Mouse (Mus musculus): Measurements from ENCODE around the gene Lce1c. TPM values are rescaled to one million over a fixed set of nuclear protein-coding genes. Genes with fewer than 3 reads are reported as not detected.
"Not testable (repeated sequence)": the region's sequence is repeated elsewhere in the genome, so short reads cannot be mapped to it uniquely, and the experiment has no call there.

The Lce1c gene
- not detected in 2 replicates for polyA plus RNA-seq (2015; fragmentation: Nextera tagmentation; extraction: Ambion mirVana)

DNA sequence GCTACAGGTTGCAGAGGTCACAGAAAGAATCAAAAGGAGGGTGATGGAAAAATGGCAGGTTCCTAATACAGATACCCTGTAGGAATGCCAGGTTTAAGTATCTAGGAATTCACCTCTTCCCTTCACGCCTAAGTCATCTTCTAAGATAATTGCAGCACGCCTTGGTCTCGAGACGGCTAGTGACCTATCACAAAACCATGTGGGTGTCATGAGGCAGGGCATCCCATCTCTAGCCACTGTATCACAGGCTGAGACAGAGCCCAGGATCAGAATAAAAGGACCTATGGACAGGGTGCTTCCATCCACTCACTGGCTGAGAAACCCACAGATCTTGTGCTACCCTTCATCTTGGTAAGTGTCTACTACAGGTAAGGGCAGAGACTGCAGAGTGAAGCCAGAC, at the start of gene Lce1c:
Gene Lce1c (plus strand): TSS at position 301 of the 400 bp plus-strand sequence.
- Histone ChIP-seq H3K4me3 (ENCODE audit: low read depth, low read length) (no peak within 1 kb of the TSS), H3K4me2 (ENCODE audit: low read depth, low read length) (no peak within 1 kb of the TSS), H3K9ac (ENCODE audit: low read depth, low read length) (no peak within 1 kb of the TSS), H3K9me3 (replicated peaks; ENCODE audit: control insufficient read depth, low read length) (no peaks in the 10 kb centered on the region), H3K36me3 (ENCODE audit: control insufficient read depth, insufficient read depth) (no peaks in the 10 kb centered on the region), H3K27me3 (ENCODE audit: control insufficient read depth, insufficient read depth, low read depth, low read length) (no peaks in the 10 kb centered on the region), H3K4me1 (ENCODE audit: control insufficient read depth, low read depth, low read length) (no peaks in the 10 kb centered on the region), H3K27ac (ENCODE audit: low read length) (no peak within 1 kb of the TSS)
- no peak for ATAC-seq (ENCODE audit: low read depth)
- WGBS (ENCODE audit: insufficient replicate concordance), result 64% methylated on average over 4 of the region's 4 CpGs

DNA sequence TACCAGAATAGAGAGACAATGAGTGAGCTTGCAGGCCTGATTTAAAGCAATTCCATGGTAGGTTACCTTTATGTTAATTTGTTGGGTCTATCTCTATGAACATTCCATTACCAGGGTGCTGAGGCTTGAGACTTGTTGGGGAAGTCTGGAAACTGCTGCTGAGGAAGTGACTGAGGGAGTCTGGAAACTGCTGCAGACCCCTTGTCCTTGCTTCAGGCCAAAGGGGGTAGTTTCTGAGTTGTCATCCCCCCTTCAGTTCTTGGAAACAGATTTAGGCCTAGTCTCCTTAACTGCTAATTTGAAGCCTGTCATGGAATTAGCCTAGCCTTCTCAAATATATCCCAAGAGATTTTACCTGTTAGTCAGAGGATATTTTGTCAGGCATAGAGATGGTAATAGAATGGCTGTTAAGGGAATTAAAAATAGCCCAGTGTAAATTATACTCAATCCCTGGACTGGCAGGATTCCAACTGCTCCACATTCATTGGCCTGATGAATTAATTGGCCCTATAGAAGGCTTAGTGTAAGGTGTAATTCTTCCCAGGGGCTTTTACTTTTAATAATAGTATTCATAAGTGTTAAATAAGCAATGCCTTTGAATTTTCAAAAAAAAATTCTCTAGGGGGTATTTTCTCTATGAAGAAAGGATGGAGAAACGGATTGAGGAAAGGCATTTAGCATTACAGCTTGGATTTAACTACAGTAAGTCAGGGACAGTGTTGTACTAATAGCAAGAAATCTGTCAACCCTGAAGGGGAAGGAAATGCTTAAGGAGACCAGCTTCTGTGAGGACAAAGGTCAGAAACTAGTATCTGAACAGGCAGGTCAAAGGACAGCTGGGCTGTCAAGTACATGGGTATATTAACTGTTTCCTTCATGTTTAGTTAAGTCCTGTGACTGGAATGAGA, 41.0 kb upstream of the Lce1c start:
- H3K27ac ChIP-seq (ENCODE audit: low read length), result no peak overlapping the region

DNA sequence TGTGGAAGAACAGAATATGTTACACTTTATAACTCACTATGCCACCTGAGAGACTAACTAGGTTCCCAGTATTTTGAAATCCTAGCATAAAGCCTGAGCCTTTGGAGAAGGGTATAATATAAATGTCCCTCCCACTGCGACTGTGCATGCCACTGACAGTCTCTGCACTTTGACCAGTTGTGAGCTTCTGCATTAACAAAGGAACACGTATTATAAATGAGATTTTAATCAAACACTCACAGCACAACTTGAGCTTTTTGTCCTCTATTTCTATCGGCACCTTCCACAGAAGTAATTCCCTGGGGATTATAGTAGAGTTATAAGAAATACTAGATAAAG, 40.4 kb upstream of the Lce1c start:
- Histone ChIP-seq H3K4me3 (ENCODE audit: low read depth, low read length) (no peak overlapping the region), H3K4me1 (ENCODE audit: control insufficient read depth, low read depth, low read length) (no peaks in the 10 kb centered on the region), H3K9ac (ENCODE audit: low read depth, low read length) (no peak overlapping the region), H3K4me2 (ENCODE audit: low read depth, low read length) (no peak overlapping the region), H3K27ac (ENCODE audit: low read length) (no peak overlapping the region), H3K9me3 (replicated peaks; ENCODE audit: control insufficient read depth, low read length) (no peaks in the 10 kb centered on the region), H3K36me3 (ENCODE audit: control insufficient read depth, insufficient read depth) (no peaks in the 10 kb centered on the region), H3K27me3 (ENCODE audit: control insufficient read depth, insufficient read depth, low read depth, low read length) (no peaks in the 10 kb centered on the region)
- ATAC-seq (ENCODE audit: low read depth), result no peak
- WGBS (ENCODE audit: insufficient replicate concordance), result 55% methylated on average over 3 of the region's 3 CpGs

More for the DNA sequence above, 41.0 kb upstream of the Lce1c start:
- no peak for ATAC-seq (ENCODE audit: low read depth)
- H3K9me3 ChIP-seq (replicated peaks; ENCODE audit: control insufficient read depth, low read length), result no peaks in the 10 kb centered on the region
- H3K27me3 ChIP-seq (ENCODE audit: control insufficient read depth, insufficient read depth, low read depth, low read length), result no peaks in the 10 kb centered on the region
- no peaks in the 10 kb centered on the region for H3K36me3 ChIP-seq (ENCODE audit: control insufficient read depth, insufficient read depth)
- no peak overlapping the region for H3K9ac ChIP-seq (ENCODE audit: low read depth, low read length)
- H3K4me2 ChIP-seq (ENCODE audit: low read depth, low read length), result no peak overlapping the region
- no peaks in the 10 kb centered on the region for H3K4me1 ChIP-seq (ENCODE audit: control insufficient read depth, low read depth, low read length)
- 35% methylated on average over 1 of the region's 1 CpGs for WGBS (ENCODE audit: insufficient replicate concordance)
- no peak overlapping the region for H3K4me3 ChIP-seq (ENCODE audit: low read depth, low read length)

DNA sequence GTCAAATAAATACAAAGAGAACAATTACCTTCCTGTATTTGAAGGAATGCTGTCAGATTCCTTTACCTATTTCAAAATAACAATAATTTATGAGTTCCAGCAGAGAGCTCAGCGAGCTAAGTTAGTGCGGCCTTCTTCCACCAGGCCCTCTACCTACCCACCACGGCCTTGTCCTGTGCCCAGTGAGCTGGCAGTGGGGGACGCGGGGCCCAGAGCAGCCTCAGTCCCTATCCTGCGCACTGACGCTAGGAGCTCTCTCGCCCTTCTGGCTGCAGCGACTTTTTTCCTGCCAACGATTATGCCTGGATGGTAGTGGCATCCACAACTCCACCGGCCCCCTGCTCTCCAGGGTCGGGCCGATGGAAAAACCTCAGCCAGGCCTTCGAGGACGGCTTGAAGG, 39.2 kb upstream of the Lce1c start:
- Histone ChIP-seq H3K4me2 (ENCODE audit: low read depth, low read length) (no peak overlapping the region), H3K36me3 (ENCODE audit: control insufficient read depth, insufficient read depth) (no peaks in the 10 kb centered on the region), H3K4me3 (ENCODE audit: low read depth, low read length) (no peak overlapping the region), H3K27ac (ENCODE audit: low read length) (no peak overlapping the region), H3K4me1 (ENCODE audit: control insufficient read depth, low read depth, low read length) (no peaks in the 10 kb centered on the region), H3K9me3 (replicated peaks; ENCODE audit: control insufficient read depth, low read length) (no peaks in the 10 kb centered on the region), H3K27me3 (ENCODE audit: control insufficient read depth, insufficient read depth, low read depth, low read length) (no peaks in the 10 kb centered on the region), H3K9ac (ENCODE audit: low read depth, low read length) (no peak overlapping the region)
- ATAC-seq (ENCODE audit: low read depth), result no peak
- 77% methylated on average over 15 of the region's 15 CpGs for WGBS (ENCODE audit: insufficient replicate concordance)

DNA sequence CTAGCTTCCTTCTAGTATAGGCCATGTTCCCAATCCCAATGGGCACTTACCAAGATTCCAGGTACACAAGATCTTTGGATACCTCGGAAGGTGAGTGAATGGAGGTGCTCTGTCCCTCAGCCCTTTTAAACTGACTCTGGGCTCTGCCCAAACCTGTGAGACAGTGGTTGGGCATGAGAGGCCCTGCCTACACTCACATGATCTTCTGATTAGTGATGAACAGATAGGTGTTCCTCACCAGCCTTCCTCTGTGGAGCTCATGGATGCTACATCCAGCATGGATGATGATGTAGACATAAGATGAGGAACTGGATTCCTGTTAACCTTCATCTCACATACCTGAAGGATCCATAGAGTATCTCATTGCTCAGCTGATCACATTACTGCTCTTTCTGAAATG, 30.8 kb upstream of the Lce1c start, which contains the start of gene Lce1a1:
Gene Lce1a1 (minus strand): TSS at position 101 of the 400 bp plus-strand sequence.
- no peak within 1 kb of the TSS for H3K27ac ChIP-seq (ENCODE audit: low read length)
- H3K4me2 ChIP-seq (ENCODE audit: low read depth, low read length), result no peak within 1 kb of the TSS
- H3K4me1 ChIP-seq (ENCODE audit: control insufficient read depth, low read depth, low read length), result no peaks in the 10 kb centered on the region
- H3K9me3 ChIP-seq (replicated peaks; ENCODE audit: control insufficient read depth, low read length), result no peaks in the 10 kb centered on the region
- H3K36me3 ChIP-seq (ENCODE audit: control insufficient read depth, insufficient read depth), result no peaks in the 10 kb centered on the region
- ATAC-seq (ENCODE audit: low read depth), result no peak
- 52% methylated on average over 1 of the region's 1 CpGs for WGBS (ENCODE audit: insufficient replicate concordance)
- H3K9ac ChIP-seq (ENCODE audit: low read depth, low read length), result no peak within 1 kb of the TSS
- H3K4me3 ChIP-seq (ENCODE audit: low read depth, low read length), result no peak within 1 kb of the TSS
- no peaks in the 10 kb centered on the region for H3K27me3 ChIP-seq (ENCODE audit: control insufficient read depth, insufficient read depth, low read depth, low read length)

DNA sequence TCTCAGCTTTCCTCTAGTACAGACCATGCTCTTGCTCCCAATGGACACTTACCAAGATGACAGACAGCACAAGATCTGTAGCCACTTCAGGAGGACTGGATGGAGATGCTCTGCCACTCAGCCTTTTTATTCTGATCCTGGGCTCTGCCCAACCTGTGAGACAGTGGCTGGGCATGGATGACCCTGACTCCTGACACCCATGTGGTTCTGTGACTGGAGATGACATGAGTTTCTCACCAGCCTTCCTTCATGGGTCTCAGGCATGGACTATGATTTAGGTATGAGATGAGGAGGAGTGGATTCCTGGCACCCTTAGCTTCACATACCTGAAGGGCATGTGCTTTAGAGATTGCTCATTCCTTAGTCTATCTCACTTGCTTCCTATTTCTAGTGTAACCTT, 22.2 kb upstream of the Lce1c start, which contains the start of gene Lce1b:
Gene Lce1b (minus strand): TSS at position 101 of the 400 bp plus-strand sequence.
- Histone ChIP-seq H3K4me1 (ENCODE audit: control insufficient read depth, low read depth, low read length) (no peaks in the 10 kb centered on the region), H3K36me3 (ENCODE audit: control insufficient read depth, insufficient read depth) (no peaks in the 10 kb centered on the region), H3K4me2 (ENCODE audit: low read depth, low read length) (no peak within 1 kb of the TSS), H3K27ac (ENCODE audit: low read length) (no peak within 1 kb of the TSS), H3K4me3 (ENCODE audit: low read depth, low read length) (no peak within 1 kb of the TSS), H3K9ac (ENCODE audit: low read depth, low read length) (no peak within 1 kb of the TSS), H3K27me3 (ENCODE audit: control insufficient read depth, insufficient read depth, low read depth, low read length) (no peaks in the 10 kb centered on the region), H3K9me3 (replicated peaks; ENCODE audit: control insufficient read depth, low read length) (no peaks in the 10 kb centered on the region)
- no peak for ATAC-seq (ENCODE audit: low read depth)

DNA sequence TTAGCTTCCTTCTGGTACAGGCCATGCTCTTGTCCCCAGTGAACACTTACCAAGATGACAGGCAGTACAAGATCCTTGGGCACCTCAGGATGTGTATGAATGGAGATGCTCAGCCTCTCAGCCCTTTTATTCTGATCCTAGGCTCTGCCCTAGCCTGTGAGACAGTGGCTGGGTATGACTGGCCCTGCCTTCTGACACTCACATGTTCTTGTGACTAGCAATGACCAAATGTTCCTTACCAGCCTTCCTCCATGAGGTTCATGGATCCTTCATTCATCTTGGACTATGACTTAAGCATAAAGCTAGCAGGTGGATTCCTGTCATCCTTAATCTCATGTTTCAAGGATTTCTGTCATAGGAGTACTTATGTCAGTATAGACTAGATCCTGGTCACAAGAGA, 8.8 kb upstream of the Lce1c start, which contains the start of gene Lce1a2:
Gene Lce1a2 (minus strand): TSS at position 101 of the 400 bp plus-strand sequence.
- Histone ChIP-seq H3K4me2 (ENCODE audit: low read depth, low read length) (no peak within 1 kb of the TSS), H3K36me3 (ENCODE audit: control insufficient read depth, insufficient read depth) (no peaks in the 10 kb centered on the region), H3K9ac (ENCODE audit: low read depth, low read length) (no peak within 1 kb of the TSS), H3K9me3 (replicated peaks; ENCODE audit: control insufficient read depth, low read length) (no peaks in the 10 kb centered on the region), H3K4me1 (ENCODE audit: control insufficient read depth, low read depth, low read length) (no peaks in the 10 kb centered on the region), H3K27me3 (ENCODE audit: control insufficient read depth, insufficient read depth, low read depth, low read length) (no peaks in the 10 kb centered on the region), H3K4me3 (ENCODE audit: low read depth, low read length) (no peak within 1 kb of the TSS), H3K27ac (ENCODE audit: low read length) (no peak within 1 kb of the TSS)
- no peak for ATAC-seq (ENCODE audit: low read depth)

DNA sequence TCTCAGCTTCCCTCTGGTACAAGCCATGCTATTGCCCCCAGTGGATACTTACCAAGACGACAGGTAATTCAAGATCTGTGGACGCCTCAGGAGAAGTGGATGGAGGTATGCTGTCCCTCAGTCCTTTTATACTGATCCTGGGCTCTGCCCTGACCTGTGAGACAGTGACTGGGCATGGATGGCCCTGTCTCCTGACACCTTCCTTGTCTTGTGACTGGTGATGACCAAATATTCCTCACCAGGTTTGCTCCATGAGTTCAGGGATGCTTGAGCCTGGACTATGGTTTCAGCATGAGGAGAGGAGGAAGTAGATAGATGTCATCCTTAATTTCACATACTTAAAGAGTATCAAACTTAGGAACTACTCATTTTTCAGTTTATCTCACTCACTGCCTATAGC, 8.1 kb downstream of the Lce1c start, which contains the start of gene Lce1d:
Gene Lce1d (minus strand): TSS at position 101 of the 400 bp plus-strand sequence.
- Histone ChIP-seq H3K9ac (ENCODE audit: low read depth, low read length) (no peak within 1 kb of the TSS), H3K36me3 (ENCODE audit: control insufficient read depth, insufficient read depth) (no peaks in the 10 kb centered on the region), H3K27me3 (ENCODE audit: control insufficient read depth, insufficient read depth, low read depth, low read length) (no peaks in the 10 kb centered on the region), H3K27ac (ENCODE audit: low read length) (no peak within 1 kb of the TSS), H3K4me3 (ENCODE audit: low read depth, low read length) (no peak within 1 kb of the TSS), H3K4me2 (ENCODE audit: low read depth, low read length) (no peak within 1 kb of the TSS), H3K4me1 (ENCODE audit: control insufficient read depth, low read depth, low read length) (no peaks in the 10 kb centered on the region), H3K9me3 (replicated peaks; ENCODE audit: control insufficient read depth, low read length) (no peaks in the 10 kb centered on the region)
- no peak for ATAC-seq (ENCODE audit: low read depth)
- 37% methylated on average over 2 of the region's 2 CpGs for WGBS (ENCODE audit: insufficient replicate concordance)

DNA sequence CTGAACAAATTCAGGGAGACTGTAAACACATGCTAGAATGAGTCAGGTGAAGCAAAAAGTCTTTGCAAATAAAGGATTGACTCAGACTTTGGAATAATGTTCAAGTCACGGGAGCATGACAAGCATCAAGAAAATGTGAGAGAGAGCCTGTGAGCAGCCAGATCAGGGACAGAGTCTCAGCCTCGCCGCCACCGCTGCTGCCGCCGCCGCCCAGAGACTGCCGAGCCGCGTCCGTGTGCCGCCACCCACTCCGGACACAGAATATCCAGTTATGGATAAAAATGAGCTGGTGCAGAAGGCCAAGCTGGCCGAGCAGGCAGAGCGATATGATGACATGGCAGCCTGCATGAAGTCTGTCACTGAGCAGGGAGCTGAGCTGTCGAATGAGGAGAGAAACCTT, 10.1 kb downstream of the Lce1c start:
- H3K4me3 ChIP-seq (ENCODE audit: low read depth, low read length), result not testable (repeated sequence)
- WGBS (ENCODE audit: insufficient replicate concordance), result 61% methylated on average over 16 of the region's 16 CpGs

More for the DNA sequence above, 10.1 kb downstream of the Lce1c start:
- H3K9me3 ChIP-seq (replicated peaks; ENCODE audit: control insufficient read depth, low read length); H3K9ac ChIP-seq (ENCODE audit: low read depth, low read length); ATAC-seq (ENCODE audit: low read depth); H3K27ac ChIP-seq (ENCODE audit: low read length); H3K36me3 ChIP-seq (ENCODE audit: control insufficient read depth, insufficient read depth); H3K27me3 ChIP-seq (ENCODE audit: control insufficient read depth, insufficient read depth, low read depth, low read length); H3K4me2 ChIP-seq (ENCODE audit: low read depth, low read length); H3K4me1 ChIP-seq (ENCODE audit: control insufficient read depth, low read depth, low read length): not testable (repeated sequence)
